Mouse (Mus musculus) thymus, postnatal 14 days (tissue): ENCODE measurements around the gene Zfp335.
"Not testable (repeated sequence)": the region's sequence is repeated elsewhere in the genome, so short reads cannot be mapped to it uniquely, and the experiment has no call there.

Source experiments
- DNase-seq: peaks from one replicate; pipeline ENCODE4 v3.0.0; 2021

The Zfp335 gene

GRCm38 (mm10) chr2:164892696-164893216 is 18.8 kb downstream of the Zfp335 start:
- no peak for DNase-seq

GRCm38 (mm10) chr2:164891908-164892695 is 19.5 kb downstream of the Zfp335 start:
- no peak for DNase-seq

GRCm38 (mm10) chr2:164891056-164891834 is 20.3 kb downstream of the Zfp335 start:
- no peak for DNase-seq

- no peak for DNase-seq
Measured at GRCm38 (mm10) chr2:164890411-164891049, 21.0 kb downstream of the Zfp335 start.

- DNase-seq: no peak
Measured at GRCm38 (mm10) chr2:164889960-164890359, 21.6 kb downstream of the Zfp335 start.

- no peak for DNase-seq
Measured at GRCm38 (mm10) chr2:164888996-164889395, 22.6 kb downstream of the Zfp335 start.

- DNase-seq: no peak
Measured at GRCm38 (mm10) chr2:164886617-164887016, 24.9 kb downstream of the Zfp335 start.

- no peak for DNase-seq
Measured at GRCm38 (mm10) chr2:164885788-164886187, 25.8 kb downstream of the Zfp335 start.

GRCm38 (mm10) chr2:164882619-164883018 is 28.9 kb downstream of the Zfp335 start:
- DNase-seq: no peak

GRCm38 (mm10) chr2:164879568-164880277 is 31.8 kb downstream of the Zfp335 start:
- peak; percentile 96 for DNase-seq

GRCm38 (mm10) chr2:164879228-164879567 is 32.4 kb downstream of the Zfp335 start, which contains the start of gene Pcif1:
Pcif1 (plus strand) TSS chr2:164879304.
- peak; percentile 96 for DNase-seq

GRCm38 (mm10) chr2:164878509-164879227 is 32.9 kb downstream of the Zfp335 start:
- DNase-seq: peak; percentile 59

GRCm38 (mm10) chr2:164877376-164878215 is 34.0 kb downstream of the Zfp335 start:
- DNase-seq: not testable (repeated sequence)

- not testable (repeated sequence) for DNase-seq
Measured at GRCm38 (mm10) chr2:164875648-164876047, 35.9 kb downstream of the Zfp335 start.

GRCm38 (mm10) chr2:164874239-164874769 is 37.3 kb downstream of the Zfp335 start:
- no peak for DNase-seq

- DNase-seq: no peak
Measured at GRCm38 (mm10) chr2:164873621-164874020, 37.9 kb downstream of the Zfp335 start.

GRCm38 (mm10) chr2:164871602-164872303 is 39.8 kb downstream of the Zfp335 start:
- DNase-seq: no peak

- DNase-seq: no peak
Measured at GRCm38 (mm10) chr2:164868491-164868890, 43.1 kb downstream of the Zfp335 start.

GRCm38 (mm10) chr2:164867566-164867965 is 44.0 kb downstream of the Zfp335 start:
- no peak for DNase-seq
